In genomic region chr11:65160991-65161880, GRCm38 (mm10) we compare ENCODE assay signal across 9 mouse cellular contexts. TPM values are rescaled to one million over a fixed set of nuclear protein-coding genes. Genes with fewer than 3 reads are reported as not detected.
DNase-seq lines count a peak whose midpoint lies in the region; ATAC-seq and TF ChIP-seq lines count a peak whose summit lies in the region.
"Had no signal": no experiment of that assay in that cellular context is flagged by ENCODE, and none has a peak within 500 bp of the region (broad histone marks: within the 10 kb centered on the region; RNA-seq: fewer than 3 reads in every experiment).

No protein-coding gene starts in this region.

- H3K9ac ChIP-seq in embryonic facial prominence, embryonic 14.5 days (ENCODE audit: low read depth, low read length) = no peak overlapping the region
- H3K9ac ChIP-seq in intestine, embryonic 16.5 days (ENCODE audit: low read depth, low read length) = no peak overlapping the region
- peak overlapping the region; percentile 87 for H3K9ac ChIP-seq in midbrain, postnatal 0 days (replicated peaks; ENCODE audit: low read length, poor library complexity, severe bottlenecking)

- H3K4me2 ChIP-seq in embryonic facial prominence, embryonic 14.5 days (ENCODE audit: low read depth, low read length) = peak overlapping the region; percentile 97
- H3K4me2 ChIP-seq in intestine, embryonic 16.5 days (ENCODE audit: low read depth, low read length) = 0 out of 2 replicates have a peak overlapping the region, but pooled peaks have one; percentile 92
- H3K4me2 ChIP-seq in midbrain, postnatal 0 days (ENCODE audit: low read depth, low read length, poor library complexity, severe bottlenecking) = peak overlapping the region; percentile 83

- no peaks in the 10 kb centered on the region for H3K9me3 ChIP-seq in embryonic facial prominence, embryonic 14.5 days (ENCODE audit: control insufficient read depth, low read length)
- H3K9me3 ChIP-seq in intestine, embryonic 16.5 days (ENCODE audit: control insufficient read depth, low read length) = no peaks in the 10 kb centered on the region
- H3K9me3 ChIP-seq in midbrain, postnatal 0 days (ENCODE audit: low read length) = no peaks in the 10 kb centered on the region

- no peak overlapping the region for H3K27ac ChIP-seq in kidney, adult 2 months (ENCODE audit: insufficient read depth, low read depth, low read length)
- no peak overlapping the region for H3K27ac ChIP-seq in embryonic facial prominence, embryonic 14.5 days (replicated peaks; ENCODE audit: low read depth, low read length)
- no peak overlapping the region for H3K27ac ChIP-seq in intestine, embryonic 16.5 days (ENCODE audit: low read length)
- H3K27ac ChIP-seq in midbrain, postnatal 0 days (ENCODE audit: low read depth, low read length) = no peak overlapping the region

- no peaks in the 10 kb centered on the region for H3K27me3 ChIP-seq in kidney, adult 2 months (replicated peaks; ENCODE audit: control insufficient read depth, insufficient read depth, low read length)
- peaks cover 10% of the 10 kb centered on the region; the same call in 1 of the 2 replicates for H3K27me3 ChIP-seq in embryonic facial prominence, embryonic 14.5 days (replicated peaks; ENCODE audit: control insufficient read depth, insufficient read depth, low read length)
- H3K27me3 ChIP-seq in intestine, embryonic 16.5 days (replicated peaks; ENCODE audit: control insufficient read depth, insufficient read depth, low read length) = no peaks in the 10 kb centered on the region; the same call in 1 of the 2 replicates
- H3K27me3 ChIP-seq in midbrain, postnatal 0 days (ENCODE audit: insufficient read depth, low read length) = no peaks in the 10 kb centered on the region

- 70% methylated on average over 7 of the region's 7 CpGs for WGBS in kidney, adult 2 months
- 42% methylated on average over 7 of the region's 7 CpGs for WGBS in embryonic facial prominence, embryonic 14.5 days
- WGBS in intestine, embryonic 16.5 days = 60% methylated on average over 7 of the region's 7 CpGs
- whole genome bisulfite sequencing in midbrain, postnatal 0 days = 55% methylated on average over 7 of the region's 7 CpGs

- ATAC-seq in embryonic facial prominence, embryonic 14.5 days (ENCODE audit: low read depth) = no peak
- no peak for ATAC-seq in intestine, embryonic 16.5 days
- no peak for ATAC-seq in midbrain, postnatal 0 days (ENCODE audit: low FRiP score)
- no peak for ATAC-seq in erythroid progenitor cell, adult 5-6 weeks (replicated peaks; ENCODE audit: low FRiP score, poor library complexity, severe bottlenecking)

- no peaks in the 10 kb centered on the region for H3K4me1 ChIP-seq in kidney, adult 2 months (ENCODE audit: control insufficient read depth, insufficient read depth, low read length)
- H3K4me1 ChIP-seq in embryonic facial prominence, embryonic 14.5 days (ENCODE audit: control insufficient read depth, insufficient read depth, low read length) = peaks cover 12% of the 10 kb centered on the region
- H3K4me1 ChIP-seq in intestine, embryonic 16.5 days (ENCODE audit: control insufficient read depth, insufficient read depth, low read length) = peaks cover 4% of the 10 kb centered on the region; the same call in 1 of the 2 replicates
- peaks cover 14% of the 10 kb centered on the region; the same call in 1 of the 2 replicates for H3K4me1 ChIP-seq in midbrain, postnatal 0 days (ENCODE audit: insufficient read depth, low read length)

- TF ChIP-seq POLR2A in kidney, adult 2 months (IDR thresholded peaks at IDR 0.05; ENCODE audit: low read depth, low read length) = no peak

- H3K4me3 ChIP-seq in kidney, adult 2 months (ENCODE audit: insufficient read depth, low read depth, low read length) = peak overlapping the region; percentile 85; the same call in 1 of the 2 replicates
- H3K4me3 ChIP-seq in embryonic facial prominence, embryonic 14.5 days (ENCODE audit: low read depth, low read length) = peak overlapping the region; percentile 91
- no peak overlapping the region for H3K4me3 ChIP-seq in intestine, embryonic 16.5 days (ENCODE audit: low read length)
- H3K4me3 ChIP-seq in midbrain, postnatal 0 days (ENCODE audit: low read depth, low read length) = peak overlapping the region; percentile 91

- no peak for DNase-seq in kidney, adult 2 months
- DNase-seq in kidney, adult 9 months = no peak
- peak; percentile 2 for DNase-seq in embryonic facial prominence, embryonic 14.5 days (ENCODE audit: low spot score)
- no peak for DNase-seq in midbrain, postnatal 0 days (ENCODE audit: low spot score)
- DNase-seq in adrenal gland, adult 2 months = no peak
- no peak for DNase-seq in yolk sac, embryonic 10.5 days (ENCODE audit: low spot score)

- no peak for TF ChIP-seq CTCF in kidney, adult 2 months (conservative IDR thresholded peaks at IDR 0.05; ENCODE audit: insufficient read depth, insufficient read length, low read depth, low read length)
- no peak for TF ChIP-seq CTCF in midbrain, postnatal 0 days (IDR thresholded peaks at IDR 0.05)

- H3K36me3 ChIP-seq in kidney, adult 2 months (ENCODE audit: control insufficient read depth, insufficient read depth, low read length) = no peaks in the 10 kb centered on the region
- no peaks in the 10 kb centered on the region for H3K36me3 ChIP-seq in embryonic facial prominence, embryonic 14.5 days (ENCODE audit: control insufficient read depth, insufficient read depth, low read length)
- no peaks in the 10 kb centered on the region for H3K36me3 ChIP-seq in intestine, embryonic 16.5 days (ENCODE audit: control insufficient read depth, insufficient read depth, low read length)
- no peaks in the 10 kb centered on the region for H3K36me3 ChIP-seq in midbrain, postnatal 0 days (ENCODE audit: insufficient read depth, low read length)

RNA-seq across cellular contexts. Expression of gene Arhgap44, which starts 1.5 kb away (rescaled TPM):
- polyA plus RNA-seq in kidney, adult 2 months (2012; rRNA removed) = 5.0 and 6.7 TPM in 2 replicates
- 7.6 and 8.1 TPM in 2 replicates for polyA plus RNA-seq in embryonic facial prominence, embryonic 14.5 days (2014; fragmentation: Nextera tagmentation; extraction: Ambion mirVana)
- polyA plus RNA-seq in intestine, embryonic 16.5 days (2015; fragmentation: Nextera tagmentation; extraction: Ambion mirVana) = 4.2 and 5.9 TPM in 2 replicates
- total RNA-seq in midbrain, postnatal 0 days (2014; rRNA removed) = 36.2 and 39.4 TPM in 2 replicates
- polyA plus RNA-seq in midbrain, postnatal 0 days (2015; fragmentation: Nextera tagmentation; extraction: Ambion mirVana) = 20.8 and 21.2 TPM in 2 replicates
- 10 to 100 TPM in 1 of 2 experiments, 1 to 10 TPM in 1; 6.8 to 15.5 TPM for total RNA-seq in adrenal gland, adult 2 months (2021)
- 4.8 and 5.0 TPM in 2 replicates for polyA plus RNA-seq in adrenal gland, adult 2 months (2012; rRNA removed)
- not detected in 2 replicates for total RNA-seq in erythroid progenitor cell, adult 5-6 weeks (2015; ENCODE audit: low replicate concordance)
- total RNA-seq in erythroid progenitor cell, adult 5-6 weeks (2017; ENCODE audit: low replicate concordance) = not detected in 2 replicates

RNA-seq across cellular contexts. Expression of gene 1700086D15Rik, which starts 1.5 kb away (rescaled TPM):
- polyA plus RNA-seq in kidney, adult 2 months (2012; rRNA removed) = 0.09 and 0.11 TPM in 2 replicates
- polyA plus RNA-seq in embryonic facial prominence, embryonic 14.5 days (2014; fragmentation: Nextera tagmentation; extraction: Ambion mirVana) = not detected in 2 replicates
- polyA plus RNA-seq in intestine, embryonic 16.5 days (2015; fragmentation: Nextera tagmentation; extraction: Ambion mirVana) = not detected in 2 replicates
- 4.3 TPM in 1 of 2 replicates, not detected in the other for total RNA-seq in midbrain, postnatal 0 days (2014; rRNA removed)
- polyA plus RNA-seq in midbrain, postnatal 0 days (2015; fragmentation: Nextera tagmentation; extraction: Ambion mirVana) = 0.52 and 0.56 TPM in 2 replicates
- total RNA-seq in adrenal gland, adult 2 months (2021) = not detected
- polyA plus RNA-seq in adrenal gland, adult 2 months (2012; rRNA removed) = not detected in 2 replicates
- not detected in 2 replicates for total RNA-seq in erythroid progenitor cell, adult 5-6 weeks (2015; ENCODE audit: low replicate concordance)
- not detected in 2 replicates for total RNA-seq in erythroid progenitor cell, adult 5-6 weeks (2017; ENCODE audit: low replicate concordance)
- polyA plus RNA-seq: heart, adult 2 months had no signal
